Mouse (Mus musculus): ENCODE results near the gene Gm43552.
A peak's percentile ranks its signal among the peaks of the same experiment; 100 is the strongest.

Gene Gm43552

GRCm38 (mm10) chr5:65438041-65438440, 54.6 kb downstream of the Gm43552 start:
- no peak for DNase-seq (ENCODE audit: low spot score)

- peak; percentile 98 for DNase-seq (ENCODE audit: low spot score)
Observed at GRCm38 (mm10) chr5:65435806-65436561, 56.6 kb downstream of the Gm43552 start, which contains the start of gene Ugdh. Gene Ugdh, minus strand, starts transcription at chr5:65435949.

GRCm38 (mm10) chr5:65435363-65435805, 57.2 kb downstream of the Gm43552 start:
- DNase-seq (ENCODE audit: low spot score): no peak

- no peak for DNase-seq (ENCODE audit: low spot score)
Observed at GRCm38 (mm10) chr5:65434471-65435362, 57.9 kb downstream of the Gm43552 start.

GRCm38 (mm10) chr5:65429441-65429840, 63.2 kb downstream of the Gm43552 start:
- DNase-seq (ENCODE audit: low spot score): no peak

GRCm38 (mm10) chr5:65428321-65428720, 64.3 kb downstream of the Gm43552 start:
- DNase-seq (ENCODE audit: low spot score): peak; percentile 54

- DNase-seq (ENCODE audit: low spot score): no peak
Observed at GRCm38 (mm10) chr5:65425251-65425650, 67.4 kb downstream of the Gm43552 start.

GRCm38 (mm10) chr5:65424215-65424614, 68.4 kb downstream of the Gm43552 start:
- no peak for DNase-seq (ENCODE audit: low spot score)

- no peak for DNase-seq (ENCODE audit: low spot score)
Observed at GRCm38 (mm10) chr5:65422803-65423202, 69.8 kb downstream of the Gm43552 start.

- no peak for DNase-seq (ENCODE audit: low spot score)
Observed at GRCm38 (mm10) chr5:65420822-65421221, 71.8 kb downstream of the Gm43552 start.

- no peak for DNase-seq (ENCODE audit: low spot score)
Observed at GRCm38 (mm10) chr5:65419136-65419535, 73.5 kb downstream of the Gm43552 start.

- no peak for DNase-seq (ENCODE audit: low spot score)
Observed at GRCm38 (mm10) chr5:65415653-65416458, 76.8 kb downstream of the Gm43552 start.

- no peak for DNase-seq (ENCODE audit: low spot score)
Observed at GRCm38 (mm10) chr5:65407989-65408388, 84.6 kb downstream of the Gm43552 start.

- DNase-seq (ENCODE audit: low spot score): peak; percentile 85
Observed at GRCm38 (mm10) chr5:65401251-65401994, 91.2 kb downstream of the Gm43552 start.

GRCm38 (mm10) chr5:65394425-65394824, 98.2 kb downstream of the Gm43552 start:
- no peak for DNase-seq (ENCODE audit: low spot score)

GRCm38 (mm10) chr5:65391753-65392152, 100.9 kb downstream of the Gm43552 start:
- no peak for DNase-seq (ENCODE audit: low spot score)

GRCm38 (mm10) chr5:65390648-65391644, 101.7 kb downstream of the Gm43552 start, which contains the start of the genes Rpl9 and Lias:
Gene Rpl9, minus strand, starts transcription at chr5:65391444.
Gene Lias, plus strand, starts transcription at chr5:65391497.
- DNase-seq (ENCODE audit: low spot score): peak; percentile 98

- DNase-seq (ENCODE audit: low spot score): no peak
Observed at GRCm38 (mm10) chr5:65387008-65387867, 105.4 kb downstream of the Gm43552 start.

GRCm38 (mm10) chr5:65385704-65386103, 106.9 kb downstream of the Gm43552 start:
- DNase-seq (ENCODE audit: low spot score): no peak
